ENCODE assay signal across 8 mouse cellular contexts in the genomic region with DNA sequence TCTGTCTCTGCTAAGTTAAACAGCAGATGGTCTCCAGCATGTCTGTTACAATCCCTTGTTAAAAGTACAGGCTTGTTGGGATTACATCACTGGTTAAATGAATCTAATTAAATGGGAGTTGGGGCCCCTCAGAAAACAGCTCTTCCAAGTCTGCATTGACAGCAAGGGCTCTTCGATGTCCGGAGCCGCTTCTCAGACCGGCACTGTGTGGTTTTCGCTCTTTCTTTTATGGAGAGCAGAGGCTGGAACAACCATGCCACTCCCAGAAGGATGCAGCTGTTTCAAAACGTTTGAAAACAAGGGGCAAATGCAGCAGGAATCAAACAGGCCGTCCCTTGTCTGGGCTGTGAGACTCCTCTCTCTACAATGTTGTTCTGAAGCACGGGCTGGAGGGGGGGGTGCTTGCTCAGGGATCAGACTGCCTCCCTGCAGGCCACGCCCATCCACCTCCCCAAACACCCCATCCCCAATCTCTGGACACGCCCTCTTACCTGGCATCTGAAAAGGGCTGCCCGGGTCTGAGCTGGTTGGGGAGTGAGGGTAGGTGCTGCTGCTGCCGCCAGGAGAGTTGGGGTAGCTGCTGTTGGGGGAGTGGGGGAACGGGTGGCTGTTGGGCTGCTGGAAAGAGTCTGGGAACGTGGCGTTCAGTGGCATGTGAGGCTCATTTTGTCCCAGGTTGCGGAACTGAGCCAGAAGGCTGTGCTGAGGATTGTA. TPM values are rescaled to one million over a fixed set of nuclear protein-coding genes. Genes with fewer than 3 reads are reported as not detected.
DNase-seq lines count a peak whose midpoint lies in the region; ATAC-seq and TF ChIP-seq lines count a peak whose summit lies in the region.

No protein-coding gene starts in this region.

- H3K36me3 ChIP-seq in forebrain, embryonic 14.5 days (ENCODE audit: control insufficient read depth, insufficient read depth, low read length), result peaks cover 35% of the 10 kb centered on the region
- peaks cover 28% of the 10 kb centered on the region for H3K36me3 ChIP-seq in limb, embryonic 13.5 days
- H3K36me3 ChIP-seq in stomach, postnatal 0 days (ENCODE audit: control insufficient read depth, insufficient read depth, low read length), result peaks cover 6% of the 10 kb centered on the region; the same call in 1 of the 2 replicates

- no peaks in the 10 kb centered on the region for H3K9me3 ChIP-seq in forebrain, embryonic 14.5 days (replicated peaks; ENCODE audit: control insufficient read depth, low read length)
- no peaks in the 10 kb centered on the region for H3K9me3 ChIP-seq in limb, embryonic 13.5 days
- no peaks in the 10 kb centered on the region for H3K9me3 ChIP-seq in stomach, postnatal 0 days (ENCODE audit: control insufficient read depth, low read length)

- TF ChIP-seq EP300 in stomach, postnatal 0 days (optimal IDR thresholded peaks at IDR 0.05), result no peak

- peak overlapping the region; percentile 40 for H3K4me2 ChIP-seq in forebrain, embryonic 14.5 days (ENCODE audit: low read length)
- H3K4me2 ChIP-seq in limb, embryonic 13.5 days (replicated peaks), result peak overlapping the region; percentile 35; the same call in 1 of the 2 replicates
- H3K4me2 ChIP-seq in stomach, postnatal 0 days (replicated peaks; ENCODE audit: low read depth), result no peak overlapping the region

- H3K4me3 ChIP-seq in layer of hippocampus, adult 2 months, result peak overlapping the region; percentile 22; the same call in 1 of the 2 replicates
- no peak overlapping the region for H3K4me3 ChIP-seq in forebrain, embryonic 14.5 days (ENCODE audit: low read depth, low read length)
- H3K4me3 ChIP-seq in limb, embryonic 13.5 days, result no peak overlapping the region
- no peak overlapping the region for H3K4me3 ChIP-seq in stomach, postnatal 0 days (ENCODE audit: low read depth, low read length)

- TF ChIP-seq CTCF in layer of hippocampus, adult 2 months (conservative IDR thresholded peaks at IDR 0.05), result no peak
- 0 out of 2 replicates have a peak, but pooled peaks have one; percentile 11 for TF ChIP-seq CTCF in stomach, postnatal 0 days (IDR thresholded peaks at IDR 0.05; ENCODE audit: low read depth)

- H3K4me1 ChIP-seq in forebrain, embryonic 14.5 days (ENCODE audit: control insufficient read depth, insufficient read depth, low read length), result peaks cover 31% of the 10 kb centered on the region
- H3K4me1 ChIP-seq in limb, embryonic 13.5 days, result peaks cover 52% of the 10 kb centered on the region
- no peaks in the 10 kb centered on the region for H3K4me1 ChIP-seq in stomach, postnatal 0 days (replicated peaks; ENCODE audit: control insufficient read depth, insufficient read depth)

- peak overlapping the region; percentile 49 for H3K27ac ChIP-seq in layer of hippocampus, adult 2 months
- H3K27ac ChIP-seq in forebrain, embryonic 14.5 days (ENCODE audit: low read depth, low read length), result peak overlapping the region; percentile 66
- peak overlapping the region; percentile 52 for H3K27ac ChIP-seq in limb, embryonic 13.5 days
- H3K27ac ChIP-seq in stomach, postnatal 0 days (replicated peaks), result peak overlapping the region; percentile 59

- 11% methylated on average over 16 of the region's 16 CpGs for WGBS in forebrain, embryonic 14.5 days
- WGBS in limb, embryonic 13.5 days, result 38% methylated on average over 16 of the region's 16 CpGs
- 48% methylated on average over 16 of the region's 16 CpGs for whole genome bisulfite sequencing in stomach, postnatal 0 days

- H3K27me3 ChIP-seq in forebrain, embryonic 14.5 days (replicated peaks; ENCODE audit: control insufficient read depth, insufficient read depth, low read length), result no peaks in the 10 kb centered on the region
- H3K27me3 ChIP-seq in limb, embryonic 13.5 days, result no peaks in the 10 kb centered on the region
- no peaks in the 10 kb centered on the region for H3K27me3 ChIP-seq in stomach, postnatal 0 days (ENCODE audit: control insufficient read depth, insufficient read depth, low read length)

- peak; percentile 82 for ATAC-seq in forebrain, embryonic 14.5 days
- ATAC-seq in limb, embryonic 13.5 days (ENCODE audit: low FRiP score, low read depth), result peak; percentile 64; the same call in 1 of the 2 replicates
- ATAC-seq in stomach, postnatal 0 days (ENCODE audit: low FRiP score, low TSS enrichment), result peak; percentile 18; the same call in 1 of the 2 replicates

- DNase-seq in layer of hippocampus, adult 2 months (ENCODE audit: low spot score in 2 of 2), result peak; percentile 34 to 47
- DNase-seq in layer of hippocampus, adult 9-10 months (ENCODE audit: low spot score), result no peak
- peak; percentile 89 for DNase-seq in forebrain, embryonic 14.5 days (ENCODE audit: low spot score)
- DNase-seq in stomach, postnatal 0 days (ENCODE audit: low spot score), result peak; percentile 65
- DNase-seq in right cerebral cortex, postnatal 4 days, result no peak
- DNase-seq in urinary bladder, postnatal 10 days (ENCODE audit: low spot score), result no peak
- no peak for DNase-seq in thymus, postnatal 0 days (ENCODE audit: low spot score)

- H3K9ac ChIP-seq in forebrain, embryonic 14.5 days (ENCODE audit: low read length), result peak overlapping the region; percentile 35; the same call in 1 of the 2 replicates
- H3K9ac ChIP-seq in limb, embryonic 13.5 days, result no peak overlapping the region
- H3K9ac ChIP-seq in stomach, postnatal 0 days (ENCODE audit: low read length), result no peak overlapping the region; the same call in 1 of the 2 replicates

RNA-seq across cellular contexts. Expression of gene Smad1, which starts 43.4 kb away (rescaled TPM):
- 10 to 100 TPM; 23.9 to 24.5 TPM for total RNA-seq in layer of hippocampus, adult 2 months (2021)
- polyA plus RNA-seq in forebrain, embryonic 14.5 days (2014; fragmentation: Nextera tagmentation; extraction: Ambion mirVana), result 64.2 and 66.5 TPM in 2 replicates
- polyA plus RNA-seq in limb, embryonic 13.5 days (2015; fragmentation: Nextera tagmentation; extraction: Ambion mirVana), result 48.2 and 49.4 TPM in 2 replicates
- polyA plus RNA-seq in stomach, postnatal 0 days (2015; fragmentation: Nextera tagmentation; extraction: Ambion mirVana), result 25.9 and 31.5 TPM in 2 replicates
- 25.4 and 26.5 TPM in 2 replicates for polyA plus RNA-seq in thymus, postnatal 0 days (2015; fragmentation: Nextera tagmentation; extraction: Ambion mirVana)

Comparison
In these comparisons a context has a peak if more than half of its experiments do, and no peak if none do; other contexts are left out.
1. DNase-seq: peak in layer of hippocampus, adult 2 months (2 of 2), forebrain, embryonic 14.5 days (single experiment) and stomach, postnatal 0 days (single experiment); none in layer of hippocampus, adult 9-10 months (single experiment), right cerebral cortex, postnatal 4 days (single experiment), urinary bladder, postnatal 10 days (single experiment) and thymus, postnatal 0 days (single experiment).
2. ATAC-seq: peak in every context shown above with its lines; median percentile 82 in forebrain, embryonic 14.5 days; 64 in limb, embryonic 13.5 days; 18 in stomach, postnatal 0 days.
3. Peak in every context shown above with its lines, with median percentiles within 50 percentile points of each other: H3K27ac ChIP-seq.